Mouse (Mus musculus) MEL (cell line): ENCODE measurements around the gene 4933405L10Rik. TPM values are rescaled to one million over a fixed set of nuclear protein-coding genes. Genes with fewer than 3 reads are reported as not detected.

ENCODE experiments used
- DNase-seq: peaks from one replicate; pipeline ENCODE4 v3.0.0; 2011; ENCODE audit warnings: low read depth, low spot score
- H3K27ac ChIP-seq: 2 replicates; pipeline ENCODE4 v1.5.1; 2012; ENCODE audit warnings: low read depth, mild to moderate bottlenecking, control low read depth, low read length, moderate library complexity; ENCODE audit not compliant: control insufficient read depth
- H3K27me3 ChIP-seq, 2 experiments: fragments of 150-350 bp in 1 of 2; sonication (generic) in 1 of 2; 2 replicates each; pipeline ENCODE4 v1.6.1; 2012; ENCODE audit warnings: low read length in 2 of 2, mild to moderate bottlenecking in 2 of 2, improper control_type of control experiment in 1 of 2, moderate library complexity in 1 of 2; ENCODE audit not compliant: insufficient read depth in 2 of 2, control insufficient read depth in 1 of 2
- H3K36me3 ChIP-seq, 2 experiments: 2 replicates each; pipeline ENCODE4 v1.6.1; 2012 to 2014; ENCODE audit warnings: low read length in 2 of 2, improper control_type of control experiment in 1 of 2, inconsistent platforms in 1 of 2, mild to moderate bottlenecking in 1 of 2; ENCODE audit not compliant: insufficient read depth in 2 of 2, control insufficient read depth in 1 of 2
- H3K4me1 ChIP-seq, 2 experiments: fragments of 150-350 bp in 1 of 2; sonication (generic) in 1 of 2; 2 replicates each; pipeline ENCODE4 v1.6.1; 2012; ENCODE audit warnings: low read length in 2 of 2, improper control_type of control experiment in 1 of 2, mild to moderate bottlenecking in 1 of 2; ENCODE audit not compliant: insufficient read depth in 2 of 2, control insufficient read depth in 1 of 2
- H3K4me3 ChIP-seq, 2 experiments: fragments of 150-350 bp in 1 of 2; sonication (generic) in 1 of 2; 2 replicates each; pipeline ENCODE4 v1.5.1; 2012; ENCODE audit warnings: low read depth in 2 of 2, low read length in 2 of 2, mild to moderate bottlenecking in 2 of 2, moderate library complexity in 2 of 2, control low read depth in 1 of 2, improper control_type of control experiment in 1 of 2; ENCODE audit not compliant: control insufficient read depth in 1 of 2, insufficient read depth in 1 of 2
- H3K79me2 ChIP-seq: 2 replicates; pipeline ENCODE4 v1.6.1; 2012; ENCODE audit warnings: mild to moderate bottlenecking, low read length, moderate library complexity; ENCODE audit not compliant: control insufficient read depth, poor library complexity, insufficient read depth
- H3K9ac ChIP-seq: 2 replicates; pipeline ENCODE4 v1.6.1; 2012; ENCODE audit warnings: low read depth, mild to moderate bottlenecking, control low read depth, low read length, moderate library complexity; ENCODE audit not compliant: control insufficient read depth, poor library complexity, severe bottlenecking
- H3K9me3 ChIP-seq: fragments of 150-350 bp; sonication (generic); replicated peaks from 2 replicates; pipeline ENCODE4 v1.6.1; 2012; ENCODE audit warnings: mild to moderate bottlenecking, low read length, improper control_type of control experiment, moderate library complexity; ENCODE audit not compliant: insufficient read depth
- BHLHE40 ChIP-seq: IDR thresholded peaks from 2 replicates; pipeline ENCODE4 v1.6.1; 2012; ENCODE audit warnings: low read depth, mild to moderate bottlenecking, inconsistent platforms, low read length, improper control_type of control experiment, borderline replicate concordance
- CHD1 ChIP-seq: IDR thresholded peaks from 2 replicates; pipeline ENCODE4 v1.6.1; 2012; ENCODE audit warnings: low read depth, mild to moderate bottlenecking, inconsistent platforms, low read length, improper control_type of control experiment
- E2F4 ChIP-seq: IDR thresholded peaks from 2 replicates; pipeline ENCODE4 v1.6.1; 2011; ENCODE audit warnings: low read depth, low read length, improper control_type of control experiment, borderline replicate concordance
- EP300 ChIP-seq, 2 experiments: IDR thresholded peaks; 2 replicates each; pipeline ENCODE4 v1.6.1; 2011; ENCODE audit warnings: improper control_type of control experiment in 2 of 2, low read length in 2 of 2, low read depth in 1 of 2, mild to moderate bottlenecking in 1 of 2
- ETS1 ChIP-seq: IDR thresholded peaks from 2 replicates; pipeline ENCODE4 v1.6.1; 2012; ENCODE audit warnings: low read depth, mild to moderate bottlenecking, inconsistent platforms, low read length, improper control_type of control experiment, moderate library complexity
- MAX ChIP-seq: IDR thresholded peaks from 2 replicates; pipeline ENCODE4 v1.6.1; 2011; ENCODE audit warnings: low read length, improper control_type of control experiment
- MAZ ChIP-seq: IDR thresholded peaks from 2 replicates; pipeline ENCODE4 v1.6.1; 2012; ENCODE audit warnings: low read depth, mild to moderate bottlenecking, inconsistent platforms, low read length, improper control_type of control experiment
- MEF2A ChIP-seq: IDR thresholded peaks from 2 replicates; pipeline ENCODE4 v1.6.1; 2014; ENCODE audit warnings: low read depth, mild to moderate bottlenecking, inconsistent platforms, low read length, improper control_type of control experiment; ENCODE audit not compliant: poor library complexity, insufficient replicate concordance, severe bottlenecking; ENCODE audit errors: extremely low read depth
- MYC ChIP-seq: IDR thresholded peaks from 2 replicates; pipeline ENCODE4 v1.6.1; 2011; ENCODE audit warnings: low read depth, mild to moderate bottlenecking, low read length, improper control_type of control experiment, moderate library complexity
- POLR2AphosphoS2 ChIP-seq: IDR thresholded peaks from 2 replicates; pipeline ENCODE4 v1.6.1; 2011; ENCODE audit warnings: low read length, improper control_type of control experiment
- RCOR1 ChIP-seq: IDR thresholded peaks from 2 replicates; pipeline ENCODE4 v1.6.1; 2012; ENCODE audit warnings: low read depth, mild to moderate bottlenecking, inconsistent platforms, low read length, improper control_type of control experiment
- TBP ChIP-seq: IDR thresholded peaks from 2 replicates; pipeline ENCODE4 v1.8.0; 2011; ENCODE audit warnings: low read depth, low read length, improper control_type of control experiment
- TCF12 ChIP-seq: IDR thresholded peaks from 2 replicates; pipeline ENCODE4 v1.6.1; 2014; ENCODE audit warnings: low read depth, mild to moderate bottlenecking, inconsistent platforms, low read length, improper control_type of control experiment, moderate library complexity
- UBTF ChIP-seq: IDR thresholded peaks from 2 replicates; pipeline ENCODE4 v1.6.1; 2012; ENCODE audit warnings: low read depth, mild to moderate bottlenecking, inconsistent platforms, low read length, improper control_type of control experiment, moderate library complexity, borderline replicate concordance; ENCODE audit not compliant: insufficient read depth
- USF1 ChIP-seq: IDR thresholded peaks from 2 replicates; pipeline ENCODE4 v1.6.1; 2014; ENCODE audit warnings: low read depth, mild to moderate bottlenecking, inconsistent platforms, low read length, improper control_type of control experiment, moderate library complexity
- USF2 ChIP-seq, 2 experiments: IDR thresholded peaks; 2 replicates each; pipeline ENCODE4 v1.6.1; 2011 to 2012; ENCODE audit warnings: improper control_type of control experiment in 2 of 2, low read length in 2 of 2, borderline replicate concordance in 1 of 2, inconsistent platforms in 1 of 2, low read depth in 1 of 2, mild to moderate bottlenecking in 1 of 2; ENCODE audit not compliant: insufficient read depth in 1 of 2
- ZC3H11A ChIP-seq: IDR thresholded peaks from 2 replicates; pipeline ENCODE4 v1.6.1; 2012; ENCODE audit warnings: low read depth, mild to moderate bottlenecking, inconsistent platforms, low read length, improper control_type of control experiment
- ZKSCAN1 ChIP-seq: IDR thresholded peaks from 2 replicates; pipeline ENCODE4 v1.6.1; 2012; ENCODE audit warnings: low read depth, mild to moderate bottlenecking, inconsistent platforms, low read length, improper control_type of control experiment, moderate library complexity
- polyA plus RNA-seq, 2 experiments: library from polyadenylated mRNA; stranded (reverse) in 1 of 2; unstranded in 1 of 2; fragments of >175 nt in 1 of 2; fragments of >200 nt in 1 of 2; gene quantifications; 2 replicates each; pipeline versions ENCODE4 v1.2.1 to v1.2.4; 2012; ENCODE audit warnings: low replicate concordance in 2 of 2, low read depth in 1 of 2; ENCODE audit not compliant: insufficient read length in 2 of 2, insufficient read depth in 1 of 2, missing spikeins in 1 of 2
- total RNA-seq: library from RNA; depleted of rRNA; stranded (reverse); fragments of 300-350 nt; gene quantifications from 2 replicates; pipeline ENCODE4 v1.2.3, GENCODE M21; 2012

The 4933405L10Rik gene
- total and polyA plus RNA-seq, 3 experiments = 0.23 to 0.42 TPM; not detected in 1

DNA sequence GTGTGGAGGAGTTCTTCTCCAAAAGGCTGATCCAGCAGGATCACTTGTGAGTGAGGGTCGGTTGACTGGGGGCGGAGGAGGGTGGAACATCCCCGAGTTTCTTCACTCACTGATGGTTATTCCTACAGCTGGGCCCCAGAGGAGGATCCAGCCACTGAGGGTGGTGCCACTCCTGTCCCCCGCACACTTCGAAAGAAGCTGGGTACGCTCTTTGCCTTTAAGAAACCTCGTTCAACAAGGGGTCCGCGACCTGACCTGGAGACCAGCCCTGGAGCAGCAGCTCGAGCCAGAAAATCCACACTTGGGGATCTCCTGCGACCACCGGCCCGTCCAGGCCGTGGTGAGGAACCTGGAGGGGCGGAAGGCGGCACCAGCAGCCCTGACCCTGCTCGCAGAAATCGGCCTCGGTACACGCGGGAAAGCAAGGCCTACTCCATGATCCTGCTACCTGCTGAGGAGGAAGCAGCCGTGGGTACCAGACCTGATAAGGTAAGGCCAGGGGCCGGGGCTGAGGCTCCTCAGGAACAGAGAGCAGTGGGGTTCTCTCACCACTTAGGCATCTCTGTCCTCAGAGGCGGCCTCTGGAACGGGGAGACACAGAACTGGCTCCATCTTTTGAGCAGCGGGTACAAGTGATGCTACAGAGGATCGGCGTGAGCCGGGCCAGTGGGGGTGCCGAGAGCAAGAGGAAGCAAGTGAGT, 12.2 kb upstream of the 4933405L10Rik start:
- no peak for DNase-seq
- H3K4me3 ChIP-seq = no peak overlapping the region
- H3K27ac ChIP-seq = no peak overlapping the region
- no peak for TF ChIP-seq BHLHE40
- no peak overlapping the region for H3K9ac ChIP-seq
- H3K4me1 ChIP-seq = peaks cover 0 to 4% of the 10 kb centered on the region in 2 experiments; a peak in 2 of 4 replicates
- no peaks in the 10 kb centered on the region; a peak in 2 of 4 replicates for H3K36me3 ChIP-seq
- H3K9me3 ChIP-seq = no peaks in the 10 kb centered on the region
- no peaks in the 10 kb centered on the region for H3K27me3 ChIP-seq
- H3K79me2 ChIP-seq = no peaks in the 10 kb centered on the region

GRCm38 (mm10) chr8:105697196-105697780, 10.2 kb upstream of the 4933405L10Rik start:
- Histone ChIP-seq H3K4me1 (peaks cover 0 to 6% of the 10 kb centered on the region in 2 experiments; a peak in 3 of 4 replicates), H3K9me3 (no peaks in the 10 kb centered on the region), H3K27ac (no peak overlapping the region), H3K4me3 (no peak overlapping the region), H3K9ac (no peak overlapping the region), H3K27me3 (no peaks in the 10 kb centered on the region), H3K36me3 (no peaks in the 10 kb centered on the region; a peak in 3 of 4 replicates), H3K79me2 (peaks cover 3% of the 10 kb centered on the region; the same call in 1 of the 2 replicates)
- no peak for DNase-seq
- no peak for TF ChIP-seq MYC
- no peak for TF ChIP-seq TCF12
- TF ChIP-seq UBTF = no peak
- TF ChIP-seq CHD1 = no peak
- TF ChIP-seq ZKSCAN1 = no peak
- no peak for TF ChIP-seq POLR2AphosphoS2
- TF ChIP-seq E2F4 = no peak
- TF ChIP-seq MAZ = no peak
- no peak for TF ChIP-seq TBP
- TF ChIP-seq ZC3H11A = no peak
- TF ChIP-seq EP300 (IDR thresholded peaks at IDR 0.05; ENCODE audit: low read depth in 1 of 2, low read length in 2 of 2) = no peak
- TF ChIP-seq MAX = no peak
- TF ChIP-seq USF1 = no peak
- no peak for TF ChIP-seq ETS1
- TF ChIP-seq RCOR1 = no peak
- no peak for TF ChIP-seq MEF2A
- TF ChIP-seq USF2 (IDR thresholded peaks at IDR 0.05; ENCODE audit: borderline replicate concordance in 1 of 2, insufficient read depth in 1 of 2, low read depth in 1 of 2, low read length in 2 of 2) = no peak
